Mouse (Mus musculus): ENCODE results near the gene Prkx. TPM values are rescaled to one million over a fixed set of nuclear protein-coding genes. Genes with fewer than 3 reads are reported as not detected.

Gene Prkx
- total RNA-seq, 2 experiments from 2014 or later = 4.9 to 5.3 TPM

Other genes starting within 250 kb of the Prkx start
- gene Pbsn, start 57.3 kb upstream of the Prkx start, total RNA-seq (2021) = not detected
- gene Gm14744, start 68.5 kb upstream of the Prkx start, total RNA-seq (2021) = not detected
- not detected for gene 5430402E10Rik, start 128.8 kb upstream of the Prkx start, total RNA-seq (2021)